Mouse (Mus musculus): Measurements from ENCODE around the gene Ackr3. TPM values are rescaled to one million over a fixed set of nuclear protein-coding genes. Genes with fewer than 3 reads are reported as not detected.

The Ackr3 gene
- polyA plus RNA-seq, 1 experiment, result 104 TPM

DNA sequence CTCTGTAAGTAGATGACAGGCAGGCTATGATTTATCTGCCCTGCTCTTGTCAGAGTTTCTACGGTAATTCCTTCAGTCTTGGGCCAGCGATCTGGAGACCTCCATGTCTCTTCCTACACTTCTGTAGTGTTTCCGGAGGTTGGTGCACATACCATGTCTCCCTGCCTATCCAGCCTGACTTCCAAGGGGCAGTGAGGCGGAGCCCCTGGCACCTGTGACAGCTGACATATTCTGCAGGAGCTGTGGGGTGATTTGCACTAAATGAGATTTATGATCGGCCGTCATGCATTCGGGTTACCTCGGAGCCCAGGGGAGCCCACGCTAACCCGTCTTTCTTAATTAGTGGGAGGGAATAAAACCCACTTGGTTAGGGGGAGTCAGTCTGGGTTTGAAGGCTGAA, 49.7 kb downstream of the Ackr3 start:
- no peak for DNase-seq (ENCODE audit: low spot score)

- no peak for DNase-seq (ENCODE audit: low spot score)
Measured at GRCm38 (mm10) chr1:90258253-90258887, 54.6 kb downstream of the Ackr3 start.

DNA sequence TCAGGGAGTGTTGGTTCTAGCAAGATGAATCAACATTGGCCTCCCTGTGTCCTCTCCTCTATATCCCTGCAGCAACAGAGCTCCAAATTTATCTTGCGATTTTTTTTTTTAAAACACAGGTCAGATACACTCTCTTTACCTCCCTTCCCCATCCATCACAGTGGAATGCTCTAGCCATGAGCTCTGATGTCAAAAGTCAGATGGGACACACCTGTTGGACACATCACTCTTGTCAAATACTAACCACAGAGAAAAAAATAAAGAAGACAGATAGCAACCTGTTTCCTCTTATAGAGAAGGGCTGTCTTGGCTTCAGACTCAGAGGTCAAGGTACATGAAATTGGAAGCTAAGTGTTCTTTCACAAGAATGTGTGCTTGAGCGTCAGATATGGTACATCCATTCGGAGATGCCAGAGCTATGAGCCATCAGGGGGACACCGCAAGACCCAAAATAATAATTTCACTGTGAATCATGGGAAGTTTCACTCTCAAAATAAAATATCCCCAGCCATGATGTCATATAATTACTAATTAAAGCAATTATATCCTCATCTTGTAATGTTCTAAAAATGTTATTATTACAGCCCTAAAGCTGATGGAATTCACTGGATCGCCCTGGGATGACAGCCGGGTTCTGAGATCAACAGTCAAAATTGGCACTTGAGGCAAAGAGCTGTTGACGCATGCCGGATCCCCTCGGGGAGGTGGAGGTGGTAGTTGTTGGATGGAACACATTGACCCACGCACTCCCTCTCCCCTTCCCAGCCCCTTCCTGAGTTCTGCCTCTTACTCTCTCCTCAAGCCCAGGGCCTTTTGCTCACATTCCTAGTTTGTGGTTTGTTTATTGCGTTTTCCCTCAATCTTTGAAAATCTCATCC, 57.2 kb downstream of the Ackr3 start:
- no peak for DNase-seq (ENCODE audit: low spot score)

DNA sequence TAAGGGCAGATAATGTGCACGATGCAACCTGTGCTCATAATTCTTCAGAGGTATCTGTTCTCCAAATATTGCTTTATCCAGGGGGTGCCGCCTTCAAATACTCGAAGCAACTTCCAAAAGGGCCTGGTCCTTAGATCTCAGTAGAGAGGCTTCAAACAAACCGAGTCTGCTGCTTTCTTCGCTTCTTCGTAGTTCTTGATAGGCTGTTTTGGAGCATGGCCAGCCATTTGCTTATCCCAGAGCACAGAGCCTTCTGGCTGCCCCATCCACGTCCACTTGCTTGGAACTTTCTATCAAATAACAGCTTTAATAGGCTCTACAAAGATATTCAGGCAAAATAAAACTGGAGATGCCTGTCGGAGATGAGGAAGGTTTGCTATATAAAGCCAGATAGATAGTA, 58.6 kb downstream of the Ackr3 start:
- DNase-seq (ENCODE audit: low spot score), result no peak

Other genes starting within 250 kb of the Ackr3 start
- 0.13 and 0.15 TPM in 2 replicates for gene Asb18, start 189.3 kb upstream of the Ackr3 start, polyA plus RNA-seq (2012; rRNA removed)
- 0.09 TPM in 1 of 2 replicates, not detected in the other for gene Iqca, start 50.6 kb upstream of the Ackr3 start, polyA plus RNA-seq (2012; rRNA removed)